Mouse (Mus musculus) Patski (cell line): ENCODE measurements at regions not wholly inside any gene's neighbourhood (a gene's known extent, or its start where the extent isn't known, plus 50 kb on each side); places are given as distances from the start of the nearest gene placed in this dataset.

Source experiments
- ATAC-seq: fragments of 100-300 bp; one replicate; pipeline ENCODE4 v1.8.0; 2021
- CTCF ChIA-PET: fragments of 350-600 bp; sonication (Branson Sonifier 250); formaldehyde crosslinking; loops from one replicate; lab custom pipeline; 2022; ENCODE audit warnings: inconsistent platforms; lab: Charles Lee
- POLR2A ChIA-PET: fragments of 350-600 bp; sonication (Branson Sonifier 250); formaldehyde crosslinking; loops from one replicate; lab custom pipeline; 2022; ENCODE audit warnings: antibody characterized with exemption, inconsistent platforms; lab: Charles Lee
- DNase-seq: peaks from one replicate; pipeline ENCODE4 v3.0.0-alpha.2; 2011; ENCODE audit warnings: low read depth, low spot score
- H3K27me3 ChIP-seq: fragments of 371-371 bp; one replicate; pipeline ENCODE4 v1.5.1; 2021
- CTCF ChIP-seq: fragments of 100-300 bp; IDR thresholded peaks from one replicate; pipeline ENCODE4 v1.5.1; 2021
- in situ Hi-C: fragments of 300-500 bp; cut with MboI; formaldehyde crosslinking; loops from 3 replicates; pipeline ENCODE4 v1.11.1; 2018; ENCODE audit warnings: low pct_unique_long_range_greater_than_20kb, mixed read lengths

DNA sequence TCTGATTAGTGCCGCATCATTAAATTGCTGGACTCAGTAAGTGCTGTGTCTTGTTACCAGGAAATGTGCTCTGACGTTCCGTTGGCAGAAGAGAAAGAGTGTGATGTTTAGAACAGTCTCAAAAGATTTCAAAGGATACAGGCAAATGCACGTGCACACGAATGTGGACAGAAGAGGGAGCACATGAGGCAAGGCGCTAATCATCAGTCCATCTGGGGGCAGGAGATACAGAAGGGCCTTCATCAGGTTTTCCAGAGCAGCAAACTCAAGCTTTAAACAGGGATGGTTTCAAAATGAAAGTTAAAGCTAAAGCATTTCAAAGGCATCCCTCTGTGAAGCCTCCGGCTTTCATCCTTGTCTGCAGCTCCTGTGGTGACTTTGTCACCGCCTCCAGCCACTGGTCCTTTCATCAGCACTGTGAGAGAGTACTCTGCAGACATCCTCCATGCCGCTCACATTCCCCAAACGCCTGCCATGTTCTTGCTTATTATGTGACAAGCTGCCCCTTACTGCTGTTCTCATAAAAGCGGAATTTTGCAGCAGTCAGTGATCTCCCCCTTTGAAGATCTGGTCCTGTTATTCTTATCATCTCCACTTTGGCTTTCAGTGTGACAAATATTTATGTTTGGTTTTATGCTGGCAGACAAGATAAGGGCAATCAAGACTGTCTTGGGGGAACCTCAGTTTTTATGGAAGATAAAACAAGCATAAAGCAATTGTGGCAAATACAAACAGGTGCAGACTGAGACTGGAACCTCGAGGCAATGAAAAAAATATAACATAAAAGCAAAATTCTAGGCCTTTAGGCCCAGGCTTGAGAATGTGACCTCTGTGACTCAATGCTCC is 111.5 kb upstream of the Tmem150c start:
- in situ Hi-C loops, result no loop called here
- POLR2A ChIA-PET, result no interaction called here

DNA sequence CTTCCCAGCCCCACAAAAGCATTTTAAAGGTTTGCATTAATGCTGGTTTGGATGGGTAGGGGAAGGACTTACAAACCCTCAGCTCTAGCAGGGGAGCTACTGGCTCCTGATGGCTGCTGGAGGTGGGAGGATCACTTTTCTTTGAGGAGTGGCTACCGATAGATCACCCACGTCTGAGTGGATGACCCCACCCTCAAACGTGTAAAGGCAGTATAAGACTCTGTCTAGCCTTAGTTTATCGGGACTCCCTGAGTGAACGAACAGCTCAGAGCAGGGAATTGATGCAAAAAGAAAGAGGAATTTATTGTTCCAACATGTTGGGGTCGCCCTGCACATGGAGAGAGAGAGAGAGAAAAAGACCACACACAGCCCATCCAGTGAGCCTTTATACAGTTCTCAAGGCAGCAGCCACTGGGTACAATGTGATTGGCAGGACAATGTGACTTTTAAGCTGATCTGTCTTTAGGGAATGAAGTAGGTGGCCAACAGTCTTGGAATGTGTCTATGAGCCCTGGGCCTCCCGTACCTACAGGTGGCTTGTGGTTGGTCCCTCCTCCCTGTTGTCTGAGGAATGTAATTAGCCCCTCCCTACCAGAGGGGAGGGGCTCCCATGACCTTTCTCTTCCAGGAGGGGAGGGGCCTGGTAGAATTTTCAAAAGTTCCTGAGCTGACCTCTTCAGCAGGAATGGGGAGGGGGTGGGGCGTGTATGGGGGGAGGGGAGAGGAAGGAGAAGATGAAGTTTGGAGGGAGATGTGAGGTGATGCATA is 108.7 kb upstream of the Tmem150c start:
- no peak for TF ChIP-seq CTCF
- ChIA-PET CTCF (interaction anchor here (1.0 to 1.1 kb wide), 2 partner anchors 10 to 14 kb away, joined by 3 read pairs; no protein-coding TSS in a partner anchor), POLR2A (no interaction called here)
- H3K27me3 ChIP-seq, result peaks cover 6% of the 10 kb centered on the region
- in situ Hi-C loops, result no loop called here
- DNase-seq (no peak), ATAC-seq (no peak)

More for the DNA sequence above, 111.5 kb upstream of the Tmem150c start:
- peaks cover 5% of the 10 kb centered on the region for H3K27me3 ChIP-seq
- DNase-seq, result no peak
- CTCF ChIA-PET, result no interaction called here
- TF ChIP-seq CTCF, result no peak
- no peak for ATAC-seq

DNA sequence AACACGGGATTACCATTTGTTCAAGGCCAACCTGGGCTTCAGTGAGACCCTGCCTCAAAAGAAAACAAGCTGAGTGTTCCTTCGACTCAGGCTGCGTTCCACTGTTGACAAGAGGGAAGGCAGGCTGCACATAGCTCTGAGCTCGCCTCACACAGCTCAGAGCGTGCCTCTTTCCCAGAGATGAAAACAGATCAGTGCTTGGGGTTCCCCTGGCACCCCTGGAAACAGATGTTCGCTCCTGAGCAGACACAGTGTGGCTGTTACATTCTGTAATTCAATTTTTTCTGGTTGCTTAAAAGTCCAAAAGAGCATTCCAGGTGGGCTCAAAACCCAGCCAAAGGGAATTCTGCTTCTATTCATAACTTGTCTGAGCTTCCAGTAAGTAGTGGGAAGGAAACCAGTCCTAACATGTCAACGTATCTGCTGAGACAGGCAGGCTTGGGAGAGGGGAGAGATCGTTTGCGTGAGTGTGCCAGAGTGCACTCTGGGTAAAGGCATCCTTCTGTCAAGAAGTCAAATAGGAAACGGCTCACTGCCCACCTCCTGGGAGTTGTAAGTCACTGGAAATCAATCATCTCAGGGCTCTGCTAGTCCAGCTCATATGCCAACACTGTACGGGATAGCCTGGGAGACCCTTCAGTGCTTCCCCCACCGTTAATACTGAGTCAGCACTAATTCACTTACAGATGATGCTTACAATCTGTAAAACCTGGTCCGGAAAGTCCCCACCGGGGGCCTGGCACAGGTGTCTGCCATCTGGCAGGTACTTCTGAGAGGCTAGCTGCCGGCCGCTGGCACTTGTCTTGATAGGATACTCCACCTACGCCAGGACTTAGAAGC is 107.3 kb upstream of the Tmem150c start:
- no peak for DNase-seq

DNA sequence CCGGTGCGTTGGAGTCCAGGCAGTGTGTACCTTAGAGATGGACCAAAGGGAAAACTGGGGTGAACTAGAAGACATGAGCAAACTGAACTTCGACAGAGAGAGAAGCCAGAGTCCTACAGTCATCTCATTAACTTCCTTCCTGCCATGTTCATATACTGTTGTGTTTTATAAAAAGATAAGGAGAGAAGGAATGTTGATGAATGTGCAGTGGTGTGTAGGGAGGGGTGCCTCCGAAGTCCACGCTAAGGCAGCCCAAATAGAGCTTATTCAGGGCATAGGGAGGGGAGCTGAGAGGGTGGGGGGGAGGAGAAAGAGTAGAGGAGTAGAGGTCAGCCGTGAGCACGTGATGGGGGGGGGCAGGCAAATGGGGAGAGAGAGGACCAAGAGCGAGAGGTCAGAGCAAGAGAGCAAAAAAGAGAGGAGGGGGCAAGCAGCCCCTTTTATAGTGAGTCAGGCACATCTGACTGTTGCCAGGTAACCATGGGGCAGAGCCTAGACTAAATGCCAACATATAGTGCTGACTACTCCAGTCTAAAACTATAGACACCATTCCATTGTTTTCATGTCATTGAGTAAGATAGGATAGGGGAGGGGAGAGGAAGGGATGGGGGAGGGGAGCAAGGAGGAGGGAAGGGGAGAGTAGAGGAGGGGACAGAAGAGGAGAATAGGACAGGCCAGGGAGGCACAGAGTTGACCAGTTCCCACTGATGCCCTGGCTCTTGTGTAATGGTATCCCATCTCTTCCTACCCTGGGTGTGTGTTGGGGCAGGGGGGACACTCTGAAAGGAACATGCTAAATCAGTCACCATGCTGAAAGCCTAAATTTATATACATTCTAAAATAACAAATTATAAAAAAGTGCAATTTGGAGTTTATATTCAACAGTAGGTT is 100.4 kb upstream of the Tmem150c start:
- H3K27me3 ChIP-seq, result no peaks in the 10 kb centered on the region
- ChIA-PET CTCF (no interaction called here), POLR2A (interaction anchor here (0.5 kb wide), 1 partner anchor 110 kb away, joined by 3 read pairs; no protein-coding TSS in a partner anchor)
- in situ Hi-C loops, result no loop called here
- no peak for TF ChIP-seq CTCF
- ATAC-seq (no peak), DNase-seq (no peak)

More for the DNA sequence above, 107.3 kb upstream of the Tmem150c start:
- ChIA-PET POLR2A (no interaction called here), CTCF (interaction anchor here (1.0 kb wide), 1 partner anchor 8 kb away, joined by 3 read pairs; no protein-coding TSS in a partner anchor)
- no peak for TF ChIP-seq CTCF
- in situ Hi-C loops, result no loop called here
- peaks cover 2% of the 10 kb centered on the region for H3K27me3 ChIP-seq
- ATAC-seq, result no peak

DNA sequence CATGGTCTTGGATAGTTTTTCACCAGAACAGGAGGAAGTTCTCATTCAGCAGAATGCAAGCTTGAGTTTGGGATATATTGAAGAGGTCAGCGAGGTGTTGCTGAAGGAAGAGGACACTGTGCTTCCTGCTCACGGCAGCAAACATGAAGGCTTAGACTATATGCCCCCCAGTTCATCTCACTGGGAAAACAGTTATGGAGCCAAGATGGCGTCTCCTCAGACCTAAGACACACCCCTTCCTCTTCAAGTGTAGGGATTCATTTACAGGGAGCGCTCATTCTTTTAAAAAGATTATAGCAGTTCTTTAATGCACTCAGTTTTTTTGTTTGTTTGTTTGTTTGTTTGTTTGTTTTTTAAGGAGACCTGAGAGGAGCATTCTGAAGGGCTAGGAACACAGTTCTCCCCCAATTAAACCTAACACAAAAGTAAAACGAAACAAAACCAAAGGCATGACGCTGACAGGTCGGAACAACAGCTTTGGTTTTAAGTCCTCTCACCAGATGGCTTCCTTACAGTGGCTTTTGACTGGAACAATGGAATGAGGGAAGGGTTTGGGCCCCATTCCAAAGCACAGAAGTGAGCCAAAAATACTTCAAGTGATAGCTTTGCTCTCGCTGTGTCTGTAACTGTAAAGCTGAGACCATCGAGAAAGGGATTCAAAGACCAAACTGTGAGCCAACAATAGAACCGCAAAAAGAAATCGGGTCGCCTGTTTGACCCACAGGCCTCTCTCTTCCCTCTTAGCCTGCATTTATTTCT is 99.5 kb upstream of the Tmem150c start:
- no peak for TF ChIP-seq CTCF
- ATAC-seq, result no peak
- CTCF ChIA-PET, result interaction anchor here (1.3 kb wide), 1 partner anchor 9 kb away, joined by 3 read pairs; no protein-coding TSS in a partner anchor
- no peak for DNase-seq
- POLR2A ChIA-PET, result interaction anchor here (0.5 kb wide), 1 partner anchor 111 kb away, joined by 3 read pairs; no protein-coding TSS in a partner anchor
- H3K27me3 ChIP-seq, result no peaks in the 10 kb centered on the region
- in situ Hi-C loops, result no loop called here

DNA sequence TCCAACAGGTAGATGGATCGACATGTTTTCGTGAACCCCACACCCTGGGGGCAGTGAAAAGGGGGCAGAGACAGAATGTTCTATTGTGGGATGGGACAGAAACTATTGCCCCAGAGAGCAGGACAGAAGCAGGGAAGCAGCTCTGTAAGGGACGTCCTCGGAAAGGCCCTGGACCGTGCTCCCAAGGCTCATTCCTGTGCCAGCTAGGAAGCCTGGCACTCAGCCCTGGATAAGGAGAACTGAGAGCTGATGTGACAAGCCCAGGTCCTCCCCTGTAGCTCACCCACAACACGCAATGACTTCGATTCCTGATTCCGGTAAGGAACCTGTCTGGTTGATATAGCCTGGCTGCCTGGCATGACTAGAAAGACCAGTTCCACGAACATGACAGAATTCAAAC is 95.7 kb upstream of the Tmem150c start:
- no peak for DNase-seq
- in situ Hi-C loops, result no loop called here
- no peak for TF ChIP-seq CTCF
- ChIA-PET CTCF (interaction anchor here (1.4 kb wide), 1 partner anchor 13 kb away, joined by 3 read pairs; no protein-coding TSS in a partner anchor), POLR2A (no interaction called here)
- no peaks in the 10 kb centered on the region for H3K27me3 ChIP-seq
- ATAC-seq, result no peak

DNA sequence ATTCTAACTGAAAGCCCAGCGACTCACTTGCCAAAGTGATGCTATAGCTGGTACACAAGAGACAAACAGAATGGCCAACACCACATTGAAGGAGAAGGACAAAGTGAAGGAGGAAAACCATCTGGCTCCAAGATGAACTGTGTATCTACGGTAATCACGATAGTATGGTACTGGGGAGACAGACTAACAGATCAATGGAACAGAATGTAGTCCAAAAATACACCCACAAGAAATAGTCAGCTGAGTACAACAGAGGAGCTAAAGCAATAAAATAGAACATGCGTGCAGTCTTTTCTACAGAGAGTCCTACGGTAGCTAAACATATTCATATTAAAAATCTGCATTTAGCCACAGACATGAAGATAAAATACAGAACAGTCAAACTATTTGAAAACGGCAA is 92.4 kb upstream of the Tmem150c start:
- POLR2A ChIA-PET, result no interaction called here
- in situ Hi-C loops, result no loop called here
- ATAC-seq, result no peak

DNA sequence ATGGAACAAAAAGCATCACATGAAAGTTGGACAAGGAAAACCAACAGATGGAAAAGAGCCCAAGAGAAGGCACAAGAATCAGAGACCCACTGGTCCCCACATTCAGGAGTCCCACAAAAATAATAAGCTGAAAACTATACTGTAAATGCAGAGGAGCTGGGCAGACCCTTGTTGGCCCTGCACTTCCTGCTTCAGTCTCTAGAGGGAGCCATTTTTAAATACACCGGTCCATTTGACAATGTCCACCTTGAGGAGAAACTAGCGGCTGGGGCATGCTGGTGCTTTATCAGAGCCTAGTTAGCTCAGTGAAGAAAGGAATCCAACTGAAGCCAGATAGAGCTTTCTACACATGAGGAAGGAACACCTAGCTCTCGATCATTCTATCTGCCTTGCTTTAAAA is 90.1 kb upstream of the Tmem150c start:
- POLR2A ChIA-PET, result interaction anchor here (0.7 kb wide), 1 partner anchor 160 kb away, joined by 3 read pairs; no protein-coding TSS in a partner anchor
- DNase-seq, result no peak
- in situ Hi-C loops, result no loop called here
- CTCF ChIA-PET, result interaction anchor here (0.6 to 1.3 kb wide), 2 partner anchors 12 to 936 kb away, joined by 3 read pairs; no protein-coding TSS in a partner anchor
- no peak for ATAC-seq
- peaks cover 4% of the 10 kb centered on the region for H3K27me3 ChIP-seq
- TF ChIP-seq CTCF, result peak; percentile 60

More for the DNA sequence above, 92.4 kb upstream of the Tmem150c start:
- DNase-seq, result no peak
- peaks cover 4% of the 10 kb centered on the region for H3K27me3 ChIP-seq
- CTCF ChIA-PET, result no interaction called here
- no peak for TF ChIP-seq CTCF

DNA sequence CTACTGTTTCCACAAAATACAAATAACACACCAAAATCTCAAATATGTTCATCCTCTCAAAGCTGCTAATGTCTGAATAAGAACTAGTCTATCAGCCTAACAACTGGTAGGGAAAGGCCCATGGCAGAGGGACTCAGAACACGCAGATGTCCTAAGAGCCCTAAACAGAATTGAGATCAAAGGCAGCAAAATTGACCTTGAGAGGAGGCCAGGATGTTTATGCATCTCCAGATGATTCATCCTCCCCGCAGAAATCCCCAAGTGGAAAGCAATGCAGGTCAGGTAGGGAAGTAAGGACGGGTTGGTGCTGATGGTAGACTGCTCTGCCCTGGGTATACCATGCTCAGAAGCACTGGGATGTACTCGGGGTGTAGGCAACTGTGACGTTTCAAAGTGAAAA is 89.0 kb upstream of the Tmem150c start:
- in situ Hi-C loops, result no loop called here
- no peak for ATAC-seq
- ChIA-PET POLR2A (no interaction called here), CTCF (interaction anchor here (1.3 kb wide), 1 partner anchor 9 kb away, joined by 3 read pairs; no protein-coding TSS in a partner anchor)
- DNase-seq, result no peak
- peaks cover 6% of the 10 kb centered on the region for H3K27me3 ChIP-seq
- TF ChIP-seq CTCF, result no peak
